Mouse (Mus musculus) adrenal gland, adult 18-20 months (tissue): ENCODE data around the gene Kcnrg. TPM values are rescaled to one million over a fixed set of nuclear protein-coding genes. Genes with fewer than 3 reads are reported as not detected.

Experiments used
- DNase-seq, 2 experiments: peaks; one replicate each; pipeline ENCODE4 v3.0.0; 2021 to 2022; ENCODE audit warnings: low spot score in 2 of 2
- microRNA-seq, 2 experiments: library from miRNA; unstranded; fragments of <30 nt; microRNA quantifications; one replicate each; pipeline ENCODE4 v1.2.0; 2021; ENCODE audit warnings: borderline number of aligned reads in 2 of 2
- total RNA-seq, 2 experiments: library from RNA; stranded (reverse); gene quantifications; 1 replicate in 1 of 2; 2 replicates in 1 of 2; pipeline ENCODE4 v1.2.3; 2021

Gene Kcnrg
- total RNA-seq, 2 experiments from 2014 or later: 0.16 to 0.27 TPM

GRCm38 (mm10) chr14:61642668-61643067 is 35.4 kb downstream of the Kcnrg start:
- no peak for DNase-seq

- DNase-seq: no peak
Observed at GRCm38 (mm10) chr14:61645547-61645946, 38.3 kb downstream of the Kcnrg start.

GRCm38 (mm10) chr14:61647182-61647880 is 40.1 kb downstream of the Kcnrg start:
- DNase-seq: peak; percentile 39 to 58

GRCm38 (mm10) chr14:61647881-61648684 is 40.8 kb downstream of the Kcnrg start:
- DNase-seq: peak; percentile 53 to 56

- DNase-seq: peak; percentile 96
Observed at GRCm38 (mm10) chr14:61648685-61649504, 41.6 kb downstream of the Kcnrg start.

GRCm38 (mm10) chr14:61650291-61650960 is 43.2 kb downstream of the Kcnrg start:
- peak in 1 of 2 experiments; percentile 33 for DNase-seq

- DNase-seq: no peak
Observed at GRCm38 (mm10) chr14:61656469-61656868, 49.2 kb downstream of the Kcnrg start.

- DNase-seq: no peak
Observed at GRCm38 (mm10) chr14:61661496-61661895, 54.2 kb downstream of the Kcnrg start.

- no peak for DNase-seq
Observed at GRCm38 (mm10) chr14:61662307-61662706, 55.0 kb downstream of the Kcnrg start.

Small RNA genes lying within 50 kb of the gene (microRNA-seq; reads per million reads assigned to microRNA genes)
- gene Mir15a: 1,315 to 1,520 reads per million in 2 experiments
- 914 to 1,614 reads per million in 2 experiments for gene Mir16-1

Other genes starting within 250 kb of the Kcnrg start
- 1 to 10 TPM; 3.5 to 3.8 TPM for gene Ebpl, start 247.0 kb upstream of the Kcnrg start, total RNA-seq
- 10 to 100 TPM; 29.5 to 32.5 TPM for gene Kpna3, start 167.6 kb upstream of the Kcnrg start, total RNA-seq
- gene Spryd7, start 50.6 kb upstream of the Kcnrg start, total RNA-seq: 10 to 100 TPM; 17.7 to 22.3 TPM
- 1 to 10 TPM; 8.8 to 10.0 TPM for gene Trim13, start 9.2 kb upstream of the Kcnrg start, total RNA-seq